Mouse (Mus musculus) liver, embryonic 14.5 days (tissue): ENCODE results near the gene Galm. TPM values are rescaled to one million over a fixed set of nuclear protein-coding genes. Genes with fewer than 3 reads are reported as not detected.
A peak's percentile ranks its signal among the peaks of the same experiment; 100 is the strongest.

Source experiments
- ATAC-seq: fragments of 200-750 bp; cut with Nextera tagmentation; 2 replicates; pipeline ENCODE4 v1.8.0; 2017; ENCODE audit warnings: moderate number of reproducible peaks, mild to moderate bottlenecking, moderate library complexity; ENCODE audit not compliant: insufficient read depth
- DNase-seq, 3 experiments: peaks; one replicate each; pipeline ENCODE4 v3.0.0-alpha.2; 2012 to 2013; ENCODE audit warnings: low read depth in 3 of 3, low spot score in 3 of 3
- H3K27ac ChIP-seq: fragments of 300-500 bp; sonication (generic); 2 replicates; pipeline ENCODE4 v1.5.1; 2014; ENCODE audit warnings: moderate library complexity, mild to moderate bottlenecking, control low read depth, inconsistent platforms
- H3K27me3 ChIP-seq: fragments of 300-500 bp; sonication (generic); 2 replicates; pipeline ENCODE4 v1.6.1; 2014; ENCODE audit warnings: mild to moderate bottlenecking, low read length, moderate library complexity; ENCODE audit not compliant: control insufficient read depth, insufficient read depth
- H3K36me3 ChIP-seq: fragments of 300-500 bp; sonication (generic); replicated peaks from 2 replicates; pipeline ENCODE4 v1.6.1; 2014; ENCODE audit warnings: low read depth; ENCODE audit not compliant: control insufficient read depth, insufficient read depth
- H3K4me1 ChIP-seq, 2 experiments: fragments of 200-500 bp in 1 of 2; fragments of 300-500 bp in 1 of 2; sonication (generic) in 1 of 2; replicated peaks; 2 replicates each; pipeline ENCODE4 v1.6.1; 2012 to 2014; ENCODE audit warnings: antibody characterized with exemption in 1 of 2, inconsistent platforms in 1 of 2, low read length in 1 of 2; ENCODE audit not compliant: control insufficient read depth in 2 of 2, insufficient read depth in 2 of 2
- H3K4me2 ChIP-seq: fragments of 300-500 bp; sonication (generic); 2 replicates; pipeline ENCODE4 v1.6.1; 2014; ENCODE audit warnings: low read depth, mild to moderate bottlenecking, control low read depth, moderate library complexity
- H3K4me3 ChIP-seq, 2 experiments: fragments of 200-500 bp in 1 of 2; fragments of 300-500 bp in 1 of 2; sonication (generic) in 1 of 2; 2 replicates each; pipeline ENCODE4 v1.5.1; 2012 to 2014; ENCODE audit warnings: low read depth in 2 of 2, low read length in 2 of 2, mild to moderate bottlenecking in 2 of 2, control low read depth in 1 of 2, inconsistent platforms in 1 of 2, moderate library complexity in 1 of 2; ENCODE audit not compliant: insufficient read depth in 1 of 2
- H3K9ac ChIP-seq: fragments of 300-500 bp; sonication (generic); replicated peaks from 2 replicates; pipeline ENCODE4 v1.6.1; 2014; ENCODE audit warnings: mild to moderate bottlenecking, control low read depth, moderate library complexity
- H3K9me3 ChIP-seq: fragments of 300-500 bp; sonication (generic); 2 replicates; pipeline ENCODE4 v1.6.1; 2016; ENCODE audit warnings: low read length, mixed read lengths; ENCODE audit not compliant: control insufficient read depth
- CTCF ChIP-seq: IDR thresholded peaks from 2 replicates; pipeline ENCODE4 v1.5.1; 2016; ENCODE audit warnings: antibody characterized with exemption, low read depth, control low read depth
- EP300 ChIP-seq: IDR thresholded peaks from 2 replicates; pipeline ENCODE4 v1.6.1; 2016; ENCODE audit warnings: antibody characterized with exemption, low read depth
- WGBS: fragments of 180-500 bp; shearing (Covaris S2); extraction: QIAGEN DNeasy Blood & Tissue Kit; methylation state at CpG from one replicate; pipeline ENCODE4 v1.1.7; 2014; ENCODE audit not compliant: insufficient replicate concordance; 5-methylcytosine and 5-hydroxymethylcytosine counted together
- polyA plus RNA-seq, 2 experiments: library from polyadenylated mRNA; depleted of rRNA in 1 of 2; stranded (reverse) in 1 of 2; unstranded in 1 of 2; fragments of >200 nt; fragmentation: Nextera tagmentation in 1 of 2; extraction: Ambion mirVana in 1 of 2; gene quantifications; 2 replicates each; pipeline versions ENCODE4 v1.2.1 to v1.2.3; 2012 to 2014

Galm gene
- 14.0 and 15.0 TPM in 2 replicates for polyA plus RNA-seq (2012; rRNA removed)
- 22.7 and 25.6 TPM in 2 replicates for polyA plus RNA-seq (2014; fragmentation: Nextera tagmentation; extraction: Ambion mirVana)

- no peaks in the 10 kb centered on the region for H3K27me3 ChIP-seq
- H3K4me3 ChIP-seq = peak within 1 kb of the TSS; percentile 60 to 97
- H3K36me3 ChIP-seq = no peaks in the 10 kb centered on the region
- peak within 1 kb of the TSS; percentile 67 for H3K4me2 ChIP-seq
- H3K27ac ChIP-seq = peak within 1 kb of the TSS; percentile 26
- H3K9ac ChIP-seq = peak within 1 kb of the TSS; percentile 58
- DNase-seq = no peak
- peaks cover 0 to 14% of the 10 kb centered on the region in 2 experiments; a peak in 2 of 4 replicates for H3K4me1 ChIP-seq
- H3K9me3 ChIP-seq = no peaks in the 10 kb centered on the region
- WGBS = 4% methylated on average over 30 of the region's 30 CpGs
- TF ChIP-seq CTCF (no peak), EP300 (no peak)
- peak; percentile 50 for ATAC-seq
Measured at GRCm38 (mm10) chr17:80127331-80128251, at the start of gene Galm. Gene Galm (plus strand): TSS chr17:80127471.

GRCm38 (mm10) chr17:80078726-80079125, 48.5 kb upstream of the Galm start:
- Histone ChIP-seq H3K4me3 (no peak overlapping the region), H3K4me1 (no peaks in the 10 kb centered on the region), H3K27me3 (no peaks in the 10 kb centered on the region), H3K9me3 (no peaks in the 10 kb centered on the region), H3K36me3 (no peaks in the 10 kb centered on the region), H3K4me2 (no peak overlapping the region), H3K27ac (no peak overlapping the region), H3K9ac (no peak overlapping the region)
- ATAC-seq (no peak), DNase-seq (no peak)
- WGBS = 71% methylated on average over 4 of the region's 4 CpGs
- no peak for TF ChIP-seq CTCF

GRCm38 (mm10) chr17:80083223-80083622, 44.0 kb upstream of the Galm start:
- ATAC-seq = no peak
- no peaks in the 10 kb centered on the region for H3K27me3 ChIP-seq
- H3K36me3 ChIP-seq = no peaks in the 10 kb centered on the region
- no peak overlapping the region for H3K4me2 ChIP-seq
- no peaks in the 10 kb centered on the region for H3K4me1 ChIP-seq
- no peak overlapping the region for H3K27ac ChIP-seq
- no peak overlapping the region for H3K4me3 ChIP-seq
- 45% methylated on average over 6 of the region's 6 CpGs for WGBS
- DNase-seq = no peak
- H3K9ac ChIP-seq = no peak overlapping the region
- TF ChIP-seq CTCF (no peak), EP300 (no peak)
- no peaks in the 10 kb centered on the region for H3K9me3 ChIP-seq

GRCm38 (mm10) chr17:80084424-80084823, 42.8 kb upstream of the Galm start:
- no peaks in the 10 kb centered on the region for H3K27me3 ChIP-seq
- H3K4me2 ChIP-seq = no peak overlapping the region
- WGBS = 54% methylated on average over 9 of the region's 9 CpGs
- H3K9me3 ChIP-seq = no peaks in the 10 kb centered on the region
- H3K36me3 ChIP-seq = no peaks in the 10 kb centered on the region
- H3K4me3 ChIP-seq = no peak overlapping the region
- no peak for TF ChIP-seq EP300
- TF ChIP-seq CTCF = no peak
- no peak overlapping the region for H3K27ac ChIP-seq
- no peak overlapping the region for H3K9ac ChIP-seq
- ATAC-seq = no peak
- H3K4me1 ChIP-seq = no peaks in the 10 kb centered on the region
- DNase-seq = no peak

- TF ChIP-seq CTCF (no peak), EP300 (no peak)
- H3K4me2 ChIP-seq = no peak overlapping the region
- ATAC-seq (no peak), DNase-seq (no peak)
- H3K27me3 ChIP-seq = no peaks in the 10 kb centered on the region
- H3K27ac ChIP-seq = no peak overlapping the region
- no peak overlapping the region for H3K4me3 ChIP-seq
- no peaks in the 10 kb centered on the region for H3K36me3 ChIP-seq
- 74% methylated on average over 11 of the region's 11 CpGs for WGBS
- no peaks in the 10 kb centered on the region for H3K9me3 ChIP-seq
- H3K9ac ChIP-seq = no peak overlapping the region
- H3K4me1 ChIP-seq = no peaks in the 10 kb centered on the region
Measured at GRCm38 (mm10) chr17:80086591-80086990, 40.7 kb upstream of the Galm start.
